Mouse (Mus musculus) adrenal gland, postnatal 10 days (tissue): Measurements from ENCODE around the gene Nle1. TPM values are rescaled to one million over a fixed set of nuclear protein-coding genes. Genes with fewer than 3 reads are reported as not detected.
A peak's percentile ranks its signal among the peaks of the same experiment; 100 is the strongest.

Source experiments
- DNase-seq: peaks from one replicate; pipeline ENCODE4 v3.0.0; 2021; ENCODE audit warnings: mixed read lengths
- total RNA-seq, 2 experiments: library from RNA; stranded (reverse); gene quantifications; 2 replicates each; pipeline ENCODE4 v1.2.3; 2021

Nle1 gene
- total RNA-seq, 2 experiments from 2014 or later = 18.6 to 22.0 TPM

DNA sequence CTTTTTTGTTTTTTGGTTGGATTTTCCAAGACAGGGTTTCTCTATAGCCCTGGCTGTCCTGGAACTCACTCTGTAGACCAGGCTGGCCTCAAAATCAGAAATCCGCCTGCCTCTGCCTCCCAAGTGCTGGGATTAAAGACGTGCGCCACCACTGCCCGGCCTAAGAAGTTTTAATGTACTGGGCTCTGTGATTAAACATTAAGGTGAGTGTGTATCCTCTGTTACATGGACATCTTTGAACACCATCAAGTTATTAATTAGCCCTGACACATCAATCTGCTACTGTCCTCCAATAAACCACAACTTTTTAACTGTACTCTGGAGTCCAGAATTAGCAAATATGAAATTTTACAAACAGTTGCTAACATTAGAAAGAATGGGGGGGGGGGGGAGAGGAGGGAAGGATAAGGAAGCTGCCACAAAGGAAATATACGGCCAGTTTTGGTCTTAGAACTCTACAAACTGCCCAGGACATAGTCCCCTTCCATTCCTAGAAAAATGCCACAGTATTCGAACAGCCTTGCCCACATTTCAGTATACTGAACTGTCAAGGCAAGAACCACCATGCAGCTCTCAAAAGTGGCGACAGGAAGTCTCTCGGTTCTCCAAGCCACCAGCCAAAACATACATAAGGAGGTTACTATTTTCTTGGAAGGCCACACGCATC is 38.6 kb downstream of the Nle1 start:
- no peak for DNase-seq

DNA sequence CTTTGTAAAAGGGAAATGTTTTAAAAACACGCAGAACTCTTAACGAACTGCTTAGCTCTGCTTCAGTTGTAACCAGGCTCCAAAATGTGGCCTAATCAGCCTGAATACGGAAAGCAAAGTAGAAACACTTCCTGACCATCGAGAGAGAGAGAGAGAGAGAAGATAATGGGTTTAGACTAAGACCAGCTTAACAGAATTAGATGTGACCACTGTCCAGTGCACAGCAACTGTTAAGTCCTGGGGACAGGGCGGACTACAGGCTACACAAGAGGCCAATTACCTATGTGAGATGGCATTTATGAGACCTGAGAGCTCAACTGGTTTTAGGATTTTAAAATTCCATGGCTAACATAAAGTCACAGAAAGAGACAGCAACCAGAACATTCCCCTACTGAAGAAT is 40.3 kb downstream of the Nle1 start:
- DNase-seq = no peak

GRCm38 (mm10) chr11:82866850-82867564 is 41.2 kb downstream of the Nle1 start:
- DNase-seq = no peak

DNA sequence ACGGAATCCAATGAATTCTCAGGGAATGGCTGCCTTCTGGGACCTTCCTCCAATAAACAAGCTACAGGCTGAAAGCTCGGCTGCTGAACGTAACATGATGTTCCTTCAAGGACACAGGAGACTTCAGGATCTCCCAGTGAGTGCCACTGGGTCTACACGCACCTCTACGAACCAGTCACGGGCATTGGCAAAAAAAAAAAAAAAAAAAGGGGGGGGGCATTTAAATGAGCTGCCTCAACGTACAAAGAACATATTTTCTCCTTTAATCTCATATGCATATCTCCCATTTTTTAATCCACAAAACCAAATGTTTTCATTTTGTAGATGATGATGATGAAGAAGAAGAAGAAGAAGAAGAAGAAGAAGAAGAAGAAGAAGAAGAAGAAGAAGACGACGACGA is 42.3 kb downstream of the Nle1 start:
- DNase-seq = no peak

DNA sequence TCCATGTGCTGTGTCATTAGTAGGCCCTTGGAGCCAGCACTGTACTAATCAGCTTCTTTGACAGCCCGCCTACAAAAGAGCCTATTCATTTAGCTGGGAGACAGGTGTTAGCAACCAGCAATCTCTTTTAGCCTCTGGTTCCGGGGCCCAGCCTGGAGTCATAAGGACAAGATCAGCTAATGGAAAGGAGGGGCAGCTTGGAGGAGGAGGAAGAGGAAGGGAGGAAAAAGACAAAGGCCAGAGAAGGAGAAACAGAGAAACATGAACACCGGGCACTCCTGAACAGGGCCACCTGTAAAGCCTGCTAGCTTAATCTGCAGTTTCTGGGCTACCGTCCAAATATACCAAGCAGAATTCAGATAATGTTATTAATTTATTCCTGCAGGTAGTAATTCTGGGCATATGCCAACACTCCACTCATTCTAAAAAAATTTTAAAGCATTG is 44.7 kb downstream of the Nle1 start:
- DNase-seq = no peak

DNA sequence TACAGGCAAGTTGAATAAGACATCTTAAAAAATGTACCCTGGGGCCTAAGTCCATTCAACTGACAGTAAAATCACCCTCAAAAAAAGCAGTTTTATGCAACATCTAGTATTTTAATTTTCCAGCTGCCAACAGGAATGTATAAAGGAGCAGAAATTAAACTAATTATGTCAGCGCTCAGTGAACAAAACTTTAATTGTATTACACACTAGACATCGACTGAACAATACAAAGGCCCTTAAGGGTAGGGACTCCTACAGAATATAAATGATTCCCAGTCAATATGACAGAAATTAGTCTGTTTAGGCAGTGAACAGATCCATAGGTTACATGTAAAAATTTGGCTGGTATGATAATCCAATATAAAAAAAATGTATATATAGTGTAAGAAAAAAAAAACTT is 45.2 kb downstream of the Nle1 start:
- DNase-seq = no peak

GRCm38 (mm10) chr11:82862638-82863037 is 45.6 kb downstream of the Nle1 start:
- DNase-seq = no peak

DNA sequence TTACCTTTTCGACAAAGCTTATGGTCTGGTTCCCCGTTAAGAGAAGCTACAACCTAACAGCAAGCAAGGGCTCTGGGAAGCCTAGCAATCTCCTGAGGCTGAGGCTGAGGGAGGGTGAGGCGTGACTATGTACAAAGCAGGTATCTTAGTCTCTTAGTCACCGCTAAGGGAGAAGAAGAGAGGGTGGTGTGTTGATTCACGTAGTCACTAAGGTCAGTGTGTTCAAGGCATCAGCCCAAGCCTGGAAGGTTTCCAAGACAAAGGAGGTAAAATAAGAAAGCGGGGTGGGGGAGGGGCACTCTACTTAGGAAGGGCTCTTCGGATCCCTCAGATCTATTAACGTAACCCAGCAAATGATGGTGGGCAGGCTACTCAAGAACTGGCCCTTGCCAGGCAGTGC is 46.7 kb downstream of the Nle1 start:
- peak; percentile 27 for DNase-seq

GRCm38 (mm10) chr11:82860759-82861158 is 47.5 kb downstream of the Nle1 start:
- DNase-seq = no peak

DNA sequence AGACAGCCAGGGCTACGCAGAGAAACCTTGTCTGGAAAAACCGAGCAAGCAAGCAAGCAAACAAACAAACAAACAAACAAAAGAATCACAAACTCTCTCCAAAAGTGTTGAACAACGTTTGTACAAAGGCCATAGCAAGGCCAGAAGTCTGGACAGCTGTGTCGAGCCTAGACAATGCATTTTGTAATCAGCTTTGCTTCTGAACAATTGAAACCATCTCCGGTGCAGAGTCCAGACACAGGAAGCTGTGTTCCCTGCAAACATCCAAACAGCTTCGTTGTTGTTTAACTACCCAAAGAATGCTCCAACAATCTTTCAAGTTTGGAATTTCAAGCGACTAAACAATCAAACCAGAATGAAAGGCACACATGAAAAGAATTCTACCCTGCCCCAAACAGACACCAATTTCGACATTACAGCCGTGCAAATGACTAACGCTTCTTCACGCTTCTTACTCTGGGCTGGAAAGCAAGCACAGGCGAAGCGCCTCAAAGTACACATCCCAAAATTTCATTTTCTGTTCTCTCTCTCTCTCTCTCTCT is 50.8 kb downstream of the Nle1 start:
- DNase-seq = no peak

DNA sequence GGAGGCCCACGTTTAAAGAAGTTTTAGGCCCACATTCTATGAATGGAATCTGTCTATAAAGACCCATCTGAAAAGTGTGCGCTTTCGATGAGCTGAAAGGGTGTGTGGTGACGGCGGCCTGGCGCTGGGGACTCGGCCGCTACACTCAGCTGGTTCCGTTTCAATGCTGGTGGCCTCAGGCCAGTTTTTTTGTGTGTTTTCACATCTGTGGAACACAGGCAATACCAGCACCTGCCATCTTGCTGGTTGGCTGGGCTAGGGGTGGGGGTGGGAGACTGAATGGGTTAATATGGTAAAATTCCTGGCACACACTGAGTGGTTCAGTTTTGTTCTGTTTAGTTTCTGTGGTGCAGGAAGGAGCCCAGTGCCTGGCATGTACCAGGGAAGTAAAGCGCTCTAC is 52.2 kb downstream of the Nle1 start:
- DNase-seq = no peak

- no peak for DNase-seq
Observed at GRCm38 (mm10) chr11:82855327-82855973, 52.8 kb downstream of the Nle1 start.

DNA sequence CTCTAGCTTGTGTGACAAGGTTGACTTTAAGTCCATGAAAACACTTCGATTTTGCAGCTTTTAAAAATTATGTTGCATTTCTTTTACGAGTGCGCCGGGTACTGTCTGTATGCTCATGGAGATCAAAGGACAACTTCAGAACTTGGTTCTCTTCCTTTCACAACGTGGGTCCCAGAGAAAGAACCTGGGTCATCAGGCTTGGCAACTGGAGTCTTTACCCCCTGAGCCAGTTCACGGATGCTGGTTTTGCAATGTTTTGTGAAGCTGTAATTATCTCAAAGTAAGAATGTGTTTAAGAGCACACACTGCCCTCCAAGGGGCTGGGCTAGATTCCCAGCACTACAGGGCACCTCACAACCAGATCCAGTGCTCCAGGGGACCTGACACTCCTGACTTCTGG is 54.1 kb downstream of the Nle1 start:
- DNase-seq = no peak

DNA sequence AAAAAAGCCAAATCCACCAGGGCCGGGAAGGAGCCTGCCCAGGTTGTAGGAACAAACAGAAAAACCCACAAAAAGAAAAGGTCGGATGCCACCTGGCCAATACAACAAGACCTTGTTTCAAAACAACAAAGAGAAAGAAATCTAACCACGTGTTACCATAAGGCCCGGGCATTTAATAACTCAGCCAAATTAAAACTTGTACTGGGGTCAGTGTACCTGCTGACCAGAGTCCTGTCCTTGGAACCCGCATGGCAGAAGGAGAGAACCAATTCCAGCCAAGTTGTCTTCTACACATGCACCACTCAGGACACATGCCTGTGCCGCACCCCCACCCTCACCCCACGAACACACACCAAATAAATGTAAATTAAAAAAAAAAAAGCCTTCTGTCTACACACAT is 55.3 kb downstream of the Nle1 start:
- DNase-seq = no peak

GRCm38 (mm10) chr11:82852540-82852939 is 55.7 kb downstream of the Nle1 start:
- no peak for DNase-seq

- DNase-seq = no peak
Observed at GRCm38 (mm10) chr11:82852115-82852514, 56.1 kb downstream of the Nle1 start.

Other genes with a start within 250 kb of the Nle1 start
- under 1 TPM; 0.58 to 0.60 TPM for gene Cct6b, start 144.1 kb downstream of the Nle1 start, total RNA-seq
- gene Zfp830, start 144.1 kb downstream of the Nle1 start, total RNA-seq = 10 to 100 TPM; 17.7 to 20.8 TPM
- gene Lig3, start 127.3 kb downstream of the Nle1 start, total RNA-seq = 10 to 100 TPM; 19.8 to 22.1 TPM
- gene Rffl, start 37.2 kb downstream of the Nle1 start, total RNA-seq = 10 to 100 TPM in 1 of 2 experiments, 1 to 10 TPM in 1; 9.2 to 11.2 TPM
- gene Rad51d, start 17.8 kb downstream of the Nle1 start, total RNA-seq = 10 to 100 TPM; 14.8 to 19.3 TPM
- under 1 TPM in 1 of 2 experiments, not detected in 1; 0.30 TPM for gene Fndc8, start 16.3 kb downstream of the Nle1 start, total RNA-seq
- gene Unc45b, start 2.1 kb upstream of the Nle1 start, total RNA-seq = 10 to 100 TPM; 18.7 to 30.4 TPM
- gene Slfn5, start 42.9 kb upstream of the Nle1 start, total RNA-seq = 10 to 100 TPM; 46.0 to 46.6 TPM
- gene Slfn9, start 83.4 kb upstream of the Nle1 start, total RNA-seq = 10 to 100 TPM in 1 of 2 experiments, 1 to 10 TPM in 1; 8.0 to 12.0 TPM
- gene Slfn8, start 112.4 kb upstream of the Nle1 start, total RNA-seq = under 1 TPM; 0.66 to 0.91 TPM
- gene Slfn2, start 156.7 kb upstream of the Nle1 start, total RNA-seq = 1 to 10 TPM; 6.6 to 8.3 TPM
- 1 to 10 TPM in 1 of 2 experiments, under 1 TPM in 1; 0.97 to 1.7 TPM for gene Slfn1, start 208.4 kb upstream of the Nle1 start, total RNA-seq